ENCODE assay signal across 16 mouse cellular contexts in the genomic region with DNA sequence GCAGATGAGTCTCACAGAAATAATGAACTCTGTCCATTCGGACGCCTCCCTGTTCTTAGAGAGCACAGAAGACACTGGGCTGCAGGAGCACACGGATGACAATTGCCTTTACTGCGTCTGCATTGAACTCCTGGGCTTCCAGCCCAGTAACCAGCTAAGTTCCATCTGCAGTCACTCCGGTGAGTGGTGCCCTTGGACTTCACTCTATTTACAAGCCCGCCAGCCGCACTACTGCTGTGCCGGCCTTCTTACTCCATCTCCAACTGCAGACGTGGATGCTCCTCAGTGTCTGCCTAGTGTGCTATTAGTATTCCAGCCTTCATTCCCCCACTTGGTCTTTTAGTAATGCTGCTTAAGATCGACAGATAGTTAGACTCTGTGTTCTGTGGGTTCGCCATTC.
"Had no signal": no experiment of that assay in that cellular context is flagged by ENCODE, and none has a peak within 500 bp of the region (broad histone marks: within the 10 kb centered on the region; RNA-seq: fewer than 3 reads in every experiment).

No protein-coding gene starts in this region.

- H3K4me1 ChIP-seq: intestine, embryonic 15.5 days; kidney, embryonic 15.5 days; liver, embryonic 13.5 days; midbrain, embryonic 12.5 days; midbrain, embryonic 15.5 days; neural tube, embryonic 12.5 days had no signal

- DNase-seq: kidney, adult 11 months; kidney, adult 8-10 months; kidney, postnatal 10 days; kidney, postnatal 36 days; layer of hippocampus, postnatal 36 days; liver, embryonic 13.5 days; retina, postnatal 1 day; right cerebral cortex, postnatal 25 days; thymus, adult 18-20 months; thymus, postnatal 36 days had no signal

- H3K4me2 ChIP-seq: intestine, embryonic 15.5 days; kidney, embryonic 15.5 days; liver, embryonic 13.5 days; midbrain, embryonic 12.5 days; midbrain, embryonic 15.5 days; neural tube, embryonic 12.5 days had no signal

- H3K9me3 ChIP-seq: intestine, embryonic 15.5 days; kidney, embryonic 15.5 days; liver, embryonic 13.5 days; midbrain, embryonic 12.5 days; midbrain, embryonic 15.5 days; neural tube, embryonic 12.5 days had no signal

- H3K27me3 ChIP-seq: intestine, embryonic 15.5 days; kidney, embryonic 15.5 days; liver, embryonic 13.5 days; midbrain, embryonic 12.5 days; midbrain, embryonic 15.5 days; neural tube, embryonic 12.5 days had no signal

- H3K9ac ChIP-seq: intestine, embryonic 15.5 days; kidney, embryonic 15.5 days; liver, embryonic 13.5 days; midbrain, embryonic 12.5 days; midbrain, embryonic 15.5 days; neural tube, embryonic 12.5 days had no signal

- H3K27ac ChIP-seq: intestine, embryonic 15.5 days; kidney, embryonic 15.5 days; left cerebral cortex, adult 2 months; liver, embryonic 13.5 days; midbrain, embryonic 12.5 days; midbrain, embryonic 15.5 days; neural tube, embryonic 12.5 days had no signal

- ATAC-seq: intestine, embryonic 15.5 days; midbrain, embryonic 15.5 days had no signal

- H3K4me3 ChIP-seq: intestine, embryonic 15.5 days; kidney, embryonic 15.5 days; left cerebral cortex, adult 2 months; liver, embryonic 13.5 days; midbrain, embryonic 12.5 days; midbrain, embryonic 15.5 days; neural tube, embryonic 12.5 days had no signal
